Mouse (Mus musculus) right cerebral cortex, postnatal 36 days (tissue): ENCODE measurements around the gene Ccl6.
"Not testable (repeated sequence)": the region's sequence is repeated elsewhere in the genome, so short reads cannot be mapped to it uniquely, and the experiment has no call there.

Experiments used
- DNase-seq, 2 experiments: peaks; one replicate each; pipeline ENCODE4 v3.0.0; 2022; ENCODE audit warnings: low spot score in 2 of 2, mixed read lengths in 1 of 2

Gene Ccl6

GRCm38 (mm10) chr11:83560405-83560804 lies 32.5 kb downstream of the Ccl6 start:
- no peak for DNase-seq

- no peak for DNase-seq
Measured at GRCm38 (mm10) chr11:83557074-83557473, 35.8 kb downstream of the Ccl6 start.

GRCm38 (mm10) chr11:83556085-83556781 lies 36.7 kb downstream of the Ccl6 start:
- no peak for DNase-seq

GRCm38 (mm10) chr11:83551668-83552067 lies 41.2 kb downstream of the Ccl6 start:
- DNase-seq: no peak

GRCm38 (mm10) chr11:83551037-83551436 lies 41.9 kb downstream of the Ccl6 start:
- DNase-seq: not testable (repeated sequence)

- no peak for DNase-seq
Measured at GRCm38 (mm10) chr11:83550186-83550632, 42.7 kb downstream of the Ccl6 start.

GRCm38 (mm10) chr11:83544214-83544613 lies 48.7 kb downstream of the Ccl6 start:
- no peak for DNase-seq

GRCm38 (mm10) chr11:83541415-83541814 lies 51.5 kb downstream of the Ccl6 start:
- DNase-seq: no peak

GRCm38 (mm10) chr11:83540931-83541330 lies 52.0 kb downstream of the Ccl6 start:
- no peak for DNase-seq

- DNase-seq: no peak
Measured at GRCm38 (mm10) chr11:83538705-83539314, 54.1 kb downstream of the Ccl6 start.
